Mouse (Mus musculus) heart, postnatal 0 days (tissue): ENCODE measurements at regions not wholly inside any gene's neighbourhood (a gene's known extent, or its start where the extent isn't known, plus 50 kb on each side); places are given as distances from the start of the nearest gene placed in this dataset.

Source experiments
- CTCF ChIP-seq: IDR thresholded peaks from 2 replicates; pipeline ENCODE4 v1.5.1; 2016; ENCODE audit warnings: antibody characterized with exemption, control low read depth, low read depth
- EP300 ChIP-seq: IDR thresholded peaks from 2 replicates; pipeline ENCODE4 v1.6.1; 2016; ENCODE audit warnings: antibody characterized with exemption, low read depth

GRCm38 (mm10) chr9:88244492-88244891, 82.5 kb upstream of the Nt5e start:
- TF ChIP-seq CTCF (no peak), EP300 (no peak)
